Mouse (Mus musculus): ENCODE measurements around the gene Tmcc3. TPM values are rescaled to one million over a fixed set of nuclear protein-coding genes. Genes with fewer than 3 reads are reported as not detected.

The Tmcc3 gene
- total and polyA plus RNA-seq, 2 experiments from 2014 or later: 12.8 to 14.7 TPM

DNA sequence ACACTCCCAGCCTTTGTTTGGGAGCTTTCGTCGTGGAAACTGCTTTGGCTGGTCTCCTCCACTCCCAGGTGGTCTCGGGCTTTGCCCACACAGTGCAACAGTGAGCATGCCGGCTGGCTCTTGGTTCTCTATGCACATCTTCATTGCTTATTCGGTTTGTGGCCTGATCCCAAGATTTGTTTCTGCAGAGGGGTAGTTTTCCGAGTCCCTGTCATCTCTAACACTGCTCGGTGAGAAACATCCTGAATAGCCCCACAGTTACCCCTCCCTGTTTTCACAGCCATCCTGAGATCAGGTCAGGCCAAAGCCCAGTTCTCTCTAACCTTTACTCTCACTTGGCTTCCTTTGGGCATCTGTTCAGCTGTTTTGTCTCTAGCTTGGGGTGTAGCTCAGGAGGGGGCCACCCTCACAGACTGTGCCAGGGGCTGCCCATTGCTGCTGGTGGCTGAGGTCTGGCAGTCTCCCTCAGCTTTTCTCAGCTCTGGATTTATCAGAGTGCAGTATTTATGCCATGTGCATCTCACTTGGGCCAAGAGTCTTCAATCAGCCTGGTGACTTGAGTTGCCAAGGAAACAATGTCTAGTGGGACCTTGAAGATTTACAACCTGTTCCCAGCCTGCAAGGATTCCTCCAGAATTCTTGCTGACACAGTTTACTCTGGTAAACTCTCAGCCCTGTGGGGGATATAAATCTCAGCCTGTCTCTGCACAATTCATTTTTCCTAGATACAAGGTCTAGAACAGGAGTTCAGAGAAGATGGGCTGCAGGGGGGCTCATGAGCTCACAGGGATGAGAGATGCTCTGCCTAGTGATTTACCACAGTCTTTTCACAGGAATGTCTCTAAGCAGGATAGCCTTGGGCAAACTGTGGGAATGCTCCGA lies 102.3 kb downstream of the Tmcc3 start:
- DNase-seq (ENCODE audit: low spot score) (peak; percentile 90), ATAC-seq (ENCODE audit: low FRiP score) (peak; percentile 85)
- Histone ChIP-seq H3K36me3 (ENCODE audit: insufficient read depth, low read length) (no peaks in the 10 kb centered on the region), H3K27ac (ENCODE audit: low read depth, low read length) (peak overlapping the region; percentile 55), H3K9ac (replicated peaks; ENCODE audit: low read length, poor library complexity, severe bottlenecking) (no peak overlapping the region), H3K4me3 (ENCODE audit: low read depth, low read length) (no peak overlapping the region), H3K27me3 (ENCODE audit: insufficient read depth, low read length) (no peaks in the 10 kb centered on the region), H3K9me3 (ENCODE audit: low read length) (no peaks in the 10 kb centered on the region), H3K4me2 (ENCODE audit: low read depth, low read length, poor library complexity, severe bottlenecking) (no peak overlapping the region), H3K4me1 (ENCODE audit: insufficient read depth, low read length) (peaks cover 14% of the 10 kb centered on the region)
- WGBS: 32% methylated on average over 8 of the region's 8 CpGs
- no peak for TF ChIP-seq CTCF (IDR thresholded peaks at IDR 0.05)

DNA sequence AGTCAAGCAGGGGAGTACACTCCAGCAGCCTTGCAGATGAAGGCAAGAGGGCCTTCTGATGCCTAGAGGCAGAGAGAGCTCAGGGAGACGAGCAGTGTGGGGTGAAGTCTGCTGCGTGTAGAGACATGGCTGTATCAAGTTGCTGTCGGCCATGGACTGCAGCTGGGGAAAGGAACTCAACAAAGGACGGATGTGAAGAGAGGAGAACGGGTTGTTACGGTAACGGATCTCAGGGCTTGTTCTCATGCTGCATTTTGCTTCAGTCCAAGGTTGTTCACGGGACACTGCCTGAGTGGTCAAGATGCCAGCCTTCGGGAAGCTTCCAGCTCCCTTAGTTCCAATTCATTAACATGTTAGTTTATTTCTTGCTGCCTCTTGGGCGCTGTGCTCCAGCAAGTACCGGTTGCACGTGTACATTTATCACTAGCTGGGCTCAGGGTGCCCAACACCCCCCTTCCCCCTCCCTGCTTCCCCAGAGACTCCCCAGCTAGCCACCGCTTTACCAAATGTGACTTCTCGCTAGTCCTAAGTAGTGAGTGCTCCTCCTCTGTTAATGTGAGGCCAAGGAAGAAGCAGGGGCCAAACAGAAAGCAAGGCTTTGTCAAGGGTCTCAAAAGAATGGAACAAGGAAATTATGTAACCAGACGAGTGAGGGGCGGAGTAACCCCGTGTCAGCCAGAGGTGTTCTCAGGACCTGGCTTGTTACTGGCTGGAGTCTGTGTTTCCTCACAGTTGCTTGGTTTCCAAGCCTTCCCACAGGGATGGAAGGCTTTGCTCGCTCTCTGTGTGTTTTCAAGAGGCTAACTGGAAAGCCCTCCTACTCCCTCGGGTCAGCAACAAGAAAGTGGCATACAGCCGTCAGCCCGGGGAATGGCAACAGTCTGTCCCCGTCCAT lies 104.4 kb downstream of the Tmcc3 start:
- peak; percentile 77 for DNase-seq (ENCODE audit: low spot score)
- ATAC-seq (ENCODE audit: low FRiP score): peak; percentile 45
- Histone ChIP-seq H3K4me2 (ENCODE audit: low read depth, low read length, poor library complexity, severe bottlenecking) (peak overlapping the region; percentile 28), H3K4me1 (ENCODE audit: insufficient read depth, low read length) (peaks cover 14% of the 10 kb centered on the region), H3K27me3 (ENCODE audit: insufficient read depth, low read length) (no peaks in the 10 kb centered on the region), H3K9me3 (ENCODE audit: low read length) (no peaks in the 10 kb centered on the region), H3K36me3 (ENCODE audit: insufficient read depth, low read length) (no peaks in the 10 kb centered on the region), H3K4me3 (ENCODE audit: low read depth, low read length) (no peak overlapping the region), H3K9ac (replicated peaks; ENCODE audit: low read length, poor library complexity, severe bottlenecking) (no peak overlapping the region), H3K27ac (ENCODE audit: low read depth, low read length) (peak overlapping the region; percentile 55)
- WGBS: 30% methylated on average over 22 of the region's 22 CpGs
- no peak for TF ChIP-seq CTCF (IDR thresholded peaks at IDR 0.05)

DNA sequence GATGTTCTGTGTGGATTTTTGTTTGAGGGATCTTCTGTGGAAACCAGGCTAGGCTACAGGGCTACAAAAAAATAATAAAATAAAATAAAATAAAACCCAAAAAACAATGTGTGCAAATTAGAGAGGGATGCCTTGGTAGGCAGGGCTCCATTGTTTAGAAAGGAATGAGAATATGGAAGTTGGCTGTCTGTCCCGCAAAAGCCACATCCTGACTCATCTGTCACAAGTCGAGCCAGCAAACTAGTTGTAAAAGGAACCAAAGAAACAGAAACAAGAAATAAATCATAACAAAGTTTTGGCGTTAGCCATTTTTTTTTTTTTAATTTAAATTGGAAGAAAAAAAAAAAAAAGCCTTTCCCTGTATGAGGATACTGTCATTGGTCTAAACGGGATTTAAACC lies 105.9 kb downstream of the Tmcc3 start:
- Histone ChIP-seq H3K4me1 (ENCODE audit: insufficient read depth, low read length) (peaks cover 14% of the 10 kb centered on the region), H3K4me3 (ENCODE audit: low read depth, low read length) (no peak overlapping the region), H3K36me3 (ENCODE audit: insufficient read depth, low read length) (no peaks in the 10 kb centered on the region), H3K27ac (ENCODE audit: low read depth, low read length) (no peak overlapping the region), H3K9ac (replicated peaks; ENCODE audit: low read length, poor library complexity, severe bottlenecking) (no peak overlapping the region), H3K27me3 (ENCODE audit: insufficient read depth, low read length) (no peaks in the 10 kb centered on the region), H3K4me2 (ENCODE audit: low read depth, low read length, poor library complexity, severe bottlenecking) (no peak overlapping the region), H3K9me3 (ENCODE audit: low read length) (no peaks in the 10 kb centered on the region)
- no peak for DNase-seq (ENCODE audit: low spot score)
- 86% methylated on average over 4 of the region's 4 CpGs for WGBS
- ATAC-seq (ENCODE audit: low FRiP score): no peak
- TF ChIP-seq CTCF (IDR thresholded peaks at IDR 0.05): no peak

DNA sequence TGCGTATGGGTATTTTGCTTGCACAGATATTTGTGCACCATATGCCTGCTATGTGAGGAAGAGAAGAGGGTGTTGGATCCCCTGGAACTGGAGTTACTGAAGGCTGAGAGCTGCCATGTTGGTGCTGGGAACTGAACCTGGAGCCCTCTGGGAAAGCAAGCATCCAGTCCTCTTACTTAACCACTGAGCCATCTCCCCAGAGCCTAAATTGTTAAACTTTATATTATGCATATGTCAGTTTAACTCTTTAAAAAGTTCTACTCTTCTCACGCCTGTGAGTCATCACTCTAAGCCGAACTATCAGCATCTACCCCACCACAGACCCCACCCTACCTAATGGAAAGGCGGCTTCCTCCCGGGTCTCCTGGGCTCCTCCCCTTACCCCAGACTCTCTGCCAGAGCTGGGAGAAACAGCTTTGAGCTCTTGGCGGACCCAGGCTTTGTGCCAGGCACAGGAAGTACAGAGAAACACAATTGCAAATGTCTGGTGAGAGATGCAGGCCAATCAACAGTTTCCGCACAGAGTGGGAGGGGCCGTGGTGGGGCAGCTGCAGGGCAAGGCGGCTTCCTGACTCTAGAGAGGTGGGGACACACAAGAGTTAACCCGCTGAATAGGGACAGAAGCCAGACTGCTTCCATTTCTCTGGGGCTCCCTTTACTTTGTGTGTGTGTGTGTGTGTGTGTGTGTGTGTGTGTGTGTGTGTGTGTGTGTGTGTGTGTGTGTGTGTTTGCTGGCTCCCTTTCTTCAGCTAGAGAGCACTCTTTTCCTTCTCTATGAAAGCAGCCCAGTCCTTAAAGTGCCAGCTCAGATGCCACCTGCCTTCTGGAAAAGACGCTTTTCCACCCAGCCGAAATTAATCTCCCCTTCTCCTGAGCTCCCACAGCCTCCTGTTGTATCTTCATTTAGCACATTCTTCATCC lies 114.5 kb downstream of the Tmcc3 start:
- DNase-seq (ENCODE audit: low spot score) (peak; percentile 89), ATAC-seq (ENCODE audit: low FRiP score) (peak; percentile 89)
- Histone ChIP-seq H3K27ac (ENCODE audit: low read depth, low read length) (0 out of 2 replicates have a peak overlapping the region, but pooled peaks have one; percentile 6), H3K9me3 (ENCODE audit: low read length) (no peaks in the 10 kb centered on the region), H3K36me3 (ENCODE audit: insufficient read depth, low read length) (no peaks in the 10 kb centered on the region), H3K4me1 (ENCODE audit: insufficient read depth, low read length) (no peaks in the 10 kb centered on the region), H3K9ac (replicated peaks; ENCODE audit: low read length, poor library complexity, severe bottlenecking) (no peak overlapping the region), H3K4me2 (ENCODE audit: low read depth, low read length, poor library complexity, severe bottlenecking) (no peak overlapping the region), H3K27me3 (ENCODE audit: insufficient read depth, low read length) (no peaks in the 10 kb centered on the region), H3K4me3 (ENCODE audit: low read depth, low read length) (no peak overlapping the region)
- WGBS: 44% methylated on average over 10 of the region's 12 CpGs
- peak; percentile 12; the same call in 1 of the 2 replicates for TF ChIP-seq CTCF (IDR thresholded peaks at IDR 0.05)

DNA sequence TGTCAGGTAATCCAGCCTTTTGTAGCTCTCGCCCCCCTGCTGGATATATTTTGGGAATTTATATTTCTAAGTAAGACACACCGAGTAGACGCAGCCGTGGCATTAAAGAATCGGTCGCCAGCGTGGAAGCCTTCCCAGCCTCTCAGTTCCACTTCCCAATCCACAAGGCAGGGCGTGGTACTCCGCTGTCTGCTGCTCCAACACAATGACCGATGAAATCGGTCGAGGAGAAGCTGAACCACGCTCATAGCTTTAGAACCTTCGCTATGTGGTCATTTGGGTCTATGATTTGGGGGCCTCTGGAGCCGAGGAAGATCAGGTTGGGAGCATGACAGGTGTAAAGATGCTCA lies 115.1 kb downstream of the Tmcc3 start:
- no peak overlapping the region for H3K4me2 ChIP-seq (ENCODE audit: low read depth, low read length, poor library complexity, severe bottlenecking)
- H3K9ac ChIP-seq (replicated peaks; ENCODE audit: low read length, poor library complexity, severe bottlenecking): no peak overlapping the region
- H3K4me3 ChIP-seq (ENCODE audit: low read depth, low read length): no peak overlapping the region
- DNase-seq (ENCODE audit: low spot score) (no peak), ATAC-seq (ENCODE audit: low FRiP score) (no peak)
- no peaks in the 10 kb centered on the region for H3K27me3 ChIP-seq (ENCODE audit: insufficient read depth, low read length)
- no peaks in the 10 kb centered on the region for H3K4me1 ChIP-seq (ENCODE audit: insufficient read depth, low read length)
- TF ChIP-seq CTCF (IDR thresholded peaks at IDR 0.05): peak; percentile 1; the same call in 1 of the 2 replicates
- WGBS: 62% methylated on average over 15 of the region's 15 CpGs
- H3K36me3 ChIP-seq (ENCODE audit: insufficient read depth, low read length): no peaks in the 10 kb centered on the region
- H3K27ac ChIP-seq (ENCODE audit: low read depth, low read length): peak overlapping the region; percentile 6; the same call in 1 of the 2 replicates
- no peaks in the 10 kb centered on the region for H3K9me3 ChIP-seq (ENCODE audit: low read length)
